Mouse (Mus musculus): ENCODE results near the gene Arap2. TPM values are rescaled to one million over a fixed set of nuclear protein-coding genes. Genes with fewer than 3 reads are reported as not detected.
"Not testable (repeated sequence)": the region's sequence is repeated elsewhere in the genome, so short reads cannot be mapped to it uniquely, and the experiment has no call there.

Arap2 gene
- total RNA-seq, 2 experiments from 2014 or later, result 61.5 to 68.3 TPM

- DNase-seq (ENCODE audit: low spot score in 2 of 2), result no peak
- intact Hi-C loops (cut with DNase I), result no loop called here
Measured at GRCm38 (mm10) chr5:62748168-62748567, 17.8 kb downstream of the Arap2 start.

- DNase-seq (ENCODE audit: low spot score in 2 of 2), result no peak
- intact Hi-C loops (cut with DNase I), result no loop called here
Measured at GRCm38 (mm10) chr5:62743220-62743922, 22.6 kb downstream of the Arap2 start.

GRCm38 (mm10) chr5:62739451-62740415 lies 26.2 kb downstream of the Arap2 start:
- DNase-seq (ENCODE audit: low spot score in 2 of 2), result no peak
- intact Hi-C loops (cut with DNase I), result no loop called here

GRCm38 (mm10) chr5:62730573-62730972 lies 35.4 kb downstream of the Arap2 start:
- intact Hi-C loops (cut with DNase I); DNase-seq (ENCODE audit: low spot score in 2 of 2): not testable (repeated sequence)

- intact Hi-C loops (cut with DNase I), result no loop called here
- no peak for DNase-seq (ENCODE audit: low spot score in 2 of 2)
Measured at GRCm38 (mm10) chr5:62725551-62725950, 40.4 kb downstream of the Arap2 start.

- intact Hi-C loops (cut with DNase I), result no loop called here
- no peak for DNase-seq (ENCODE audit: low spot score in 2 of 2)
Measured at GRCm38 (mm10) chr5:62723261-62724105, 42.5 kb downstream of the Arap2 start.

- intact Hi-C loops (cut with DNase I), result no loop called here
Measured at GRCm38 (mm10) chr5:62716468-62716867, 49.5 kb downstream of the Arap2 start.

GRCm38 (mm10) chr5:62715977-62716376 lies 50.0 kb downstream of the Arap2 start:
- intact Hi-C loops (cut with DNase I), result no loop called here
- DNase-seq (ENCODE audit: low spot score in 2 of 2), result no peak

More at GRCm38 (mm10) chr5:62716468-62716867, 49.5 kb downstream of the Arap2 start:
- DNase-seq (ENCODE audit: low spot score in 2 of 2), result no peak

- intact Hi-C loops (cut with DNase I), result no loop called here
- DNase-seq (ENCODE audit: low spot score in 2 of 2), result no peak
Measured at GRCm38 (mm10) chr5:62715436-62715835, 50.5 kb downstream of the Arap2 start.

- no peak for DNase-seq (ENCODE audit: low spot score in 2 of 2)
- intact Hi-C loops (cut with DNase I), result no loop called here
Measured at GRCm38 (mm10) chr5:62710955-62711354, 55.0 kb downstream of the Arap2 start.

GRCm38 (mm10) chr5:62706900-62707299 lies 59.1 kb downstream of the Arap2 start:
- intact Hi-C loops (cut with DNase I), result no loop called here
- peak; percentile 33 to 55 for DNase-seq (ENCODE audit: low spot score in 2 of 2)

GRCm38 (mm10) chr5:62689965-62690364 lies 76.0 kb downstream of the Arap2 start:
- intact Hi-C loops (cut with DNase I), result no loop called here
- no peak for DNase-seq (ENCODE audit: low spot score in 2 of 2)

GRCm38 (mm10) chr5:62683751-62684150 lies 82.2 kb downstream of the Arap2 start:
- DNase-seq (ENCODE audit: low spot score in 2 of 2), result no peak
- intact Hi-C loops (cut with DNase I), result no loop called here

GRCm38 (mm10) chr5:62683207-62683606 lies 82.8 kb downstream of the Arap2 start:
- no peak for DNase-seq (ENCODE audit: low spot score in 2 of 2)
- intact Hi-C loops (cut with DNase I), result no loop called here

GRCm38 (mm10) chr5:62677390-62677789 lies 88.6 kb downstream of the Arap2 start:
- DNase-seq (ENCODE audit: low spot score in 2 of 2), result no peak
- intact Hi-C loops (cut with DNase I), result no loop called here

- no peak for DNase-seq (ENCODE audit: low spot score in 2 of 2)
- intact Hi-C loops (cut with DNase I), result no loop called here
Measured at GRCm38 (mm10) chr5:62672736-62673436, 93.1 kb downstream of the Arap2 start.

- intact Hi-C loops (cut with DNase I), result no loop called here
- DNase-seq (ENCODE audit: low spot score in 2 of 2), result no peak
Measured at GRCm38 (mm10) chr5:62665329-62665728, 100.6 kb downstream of the Arap2 start.

GRCm38 (mm10) chr5:62664847-62665246 lies 101.1 kb downstream of the Arap2 start:
- DNase-seq (ENCODE audit: low spot score in 2 of 2), result no peak
- intact Hi-C loops (cut with DNase I), result no loop called here

- intact Hi-C loops (cut with DNase I), result no loop called here
- peak; percentile 32 to 45 for DNase-seq (ENCODE audit: low spot score in 2 of 2)
Measured at GRCm38 (mm10) chr5:62663206-62663605, 102.8 kb downstream of the Arap2 start.
